Mouse (Mus musculus) small intestine, adult 10 weeks (tissue): ENCODE data around the gene Rbmx. TPM values are rescaled to one million over a fixed set of nuclear protein-coding genes. Genes with fewer than 3 reads are reported as not detected.

ENCODE experiments used
- polyA plus RNA-seq: library from polyadenylated mRNA; stranded (reverse); fragments of 350-450 nt; fragmentation: Illumina TruSeq; extraction: RNeasy Lipid Tissue Mini Kit (QIAGEN cat#74804); gene quantifications from one replicate; pipeline ENCODE4 v1.2.3, GENCODE M21; 2014; ENCODE audit warnings: low replicate concordance

Rbmx gene
- polyA plus RNA-seq, result 64.4 TPM

DNA sequence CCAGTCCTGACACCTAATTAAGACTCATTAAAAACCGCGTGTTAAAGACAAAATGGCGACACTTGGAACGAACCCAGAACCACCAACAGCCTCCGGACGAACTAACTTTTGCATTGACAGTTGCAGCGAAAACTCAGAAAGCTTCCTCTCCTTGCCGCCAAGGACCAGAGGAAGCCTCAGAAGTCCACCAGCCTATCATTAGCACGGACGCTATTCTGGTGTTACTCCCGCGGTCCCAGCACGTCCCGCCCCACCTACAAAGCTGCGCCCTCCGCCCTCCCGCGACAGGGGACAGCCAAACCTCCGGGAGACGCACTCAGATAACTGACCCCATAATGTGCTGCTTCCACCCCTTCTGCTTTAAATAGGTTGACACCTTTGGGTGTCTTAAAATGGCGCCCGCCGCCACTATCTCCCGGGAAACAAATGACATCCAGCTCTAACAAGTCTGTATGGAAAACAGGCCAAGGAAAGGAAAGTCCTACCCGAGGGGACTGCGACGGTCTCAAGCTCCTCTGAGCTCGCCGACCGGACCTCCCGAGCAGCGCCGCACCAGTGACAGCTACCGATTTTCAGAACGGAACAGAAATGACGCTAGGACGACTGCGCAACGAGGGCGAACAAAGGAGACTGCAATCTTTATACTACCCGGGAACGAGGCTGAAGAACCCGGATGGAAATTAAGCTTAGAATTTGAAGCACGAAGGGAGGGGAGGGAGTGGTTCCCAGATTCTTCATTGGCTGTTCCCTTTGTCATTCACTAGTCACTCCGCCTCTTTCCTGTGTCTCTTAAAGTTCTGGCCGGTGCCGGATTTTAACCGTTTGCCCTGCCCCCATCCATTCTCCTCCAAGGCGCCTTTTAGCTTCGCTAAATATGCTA is at the start of gene Rbmx:
TSS of gene Rbmx (minus strand) at position 670 of the 880 bp plus-strand sequence.

DNA sequence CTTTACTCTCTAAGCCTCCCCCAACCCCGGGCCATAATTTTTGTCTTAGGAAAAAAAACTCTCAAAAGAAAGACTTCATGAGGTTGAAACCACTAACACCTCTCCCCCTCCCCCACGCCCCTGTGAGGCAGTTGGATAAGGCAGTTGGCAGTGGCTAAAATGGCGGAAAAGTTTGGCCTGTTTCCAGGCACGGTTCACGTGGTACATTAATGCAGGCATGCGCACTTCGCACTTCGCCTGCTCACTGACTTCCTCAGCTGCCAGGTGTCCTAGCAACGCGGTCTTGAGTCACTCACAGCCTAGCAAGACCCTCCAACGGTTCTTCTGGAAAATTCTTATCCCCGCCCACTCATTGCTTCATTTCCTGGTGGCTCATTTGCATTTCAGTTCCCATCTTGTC is 15.9 kb upstream of the Rbmx start, which contains the start of gene Gm364:
TSS of gene Gm364 (plus strand) at position 386 of the 400 bp plus-strand sequence.

DNA sequence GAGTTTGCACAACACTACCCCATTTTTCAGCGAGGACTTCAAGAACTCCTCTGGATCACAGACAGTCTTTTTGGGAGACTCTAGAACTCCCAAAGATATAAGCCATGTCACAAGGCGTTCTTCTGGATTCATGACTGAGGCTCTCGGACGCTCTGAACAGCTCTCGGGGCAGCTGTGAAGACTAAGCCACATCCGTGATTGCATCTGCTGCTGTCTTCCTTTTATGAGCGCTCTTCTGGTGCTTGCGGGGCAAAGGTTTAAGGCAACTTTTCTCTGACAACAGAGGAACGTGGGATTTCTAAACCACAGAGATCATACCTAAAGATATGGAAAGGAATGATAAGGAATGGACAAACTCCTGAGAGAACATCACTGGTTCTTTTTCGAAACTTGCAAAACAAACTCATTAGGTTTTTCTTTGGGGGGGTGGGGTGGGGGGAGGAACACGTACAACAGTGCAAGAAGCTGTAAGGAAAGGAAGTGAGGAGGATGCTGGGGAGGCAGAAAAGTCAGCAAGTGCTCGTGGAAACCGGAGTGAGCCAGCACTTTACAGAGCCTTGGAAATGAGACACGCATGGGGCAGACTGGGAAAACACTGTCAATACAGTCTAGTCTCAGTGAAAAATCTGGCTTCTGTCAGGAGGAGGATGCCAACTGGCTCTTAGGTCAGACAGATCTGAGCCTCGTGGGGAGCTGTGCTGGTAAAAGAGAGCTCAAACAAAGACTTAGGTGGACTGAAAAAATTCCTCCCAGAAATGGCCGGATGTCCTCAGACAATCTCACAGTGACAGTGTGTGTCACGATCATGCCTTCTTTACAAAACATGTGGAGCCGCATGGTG is 54.2 kb downstream of the Rbmx start, which contains the start of gene Arhgef6:
TSS of gene Arhgef6 (minus strand) at position 359 of the 841 bp plus-strand sequence.

Other genes with a start within 250 kb of the Rbmx start
- 0.48 TPM for gene Cd40lg, start 180.9 kb downstream of the Rbmx start, polyA plus RNA-seq
- gene Arhgef6, start 54.3 kb downstream of the Rbmx start, polyA plus RNA-seq, result 22.1 TPM
- not detected for gene Gm364, start 16.1 kb upstream of the Rbmx start, polyA plus RNA-seq
- not detected for gene Gpr101, start 110.7 kb upstream of the Rbmx start, polyA plus RNA-seq